Comparison of ENCODE assay signal across 8 mouse cellular contexts in genomic region chr19:5692913-5693396, GRCm38 (mm10). TPM values are rescaled to one million over a fixed set of nuclear protein-coding genes. Genes with fewer than 3 reads are reported as not detected.
A peak's percentile ranks its signal among the peaks of the same experiment; 100 is the strongest.
DNase-seq lines count a peak whose midpoint lies in the region; ATAC-seq lines count a peak whose summit lies in the region.

No protein-coding gene starts in this region.

- H3K9ac ChIP-seq in embryonic facial prominence, embryonic 14.5 days (ENCODE audit: low read depth, low read length): peak overlapping the region; percentile 90
- H3K9ac ChIP-seq in kidney, embryonic 16.5 days (replicated peaks; ENCODE audit: low read length): peak overlapping the region; percentile 85
- no peak overlapping the region; the same call in 1 of the 2 replicates for H3K9ac ChIP-seq in midbrain, embryonic 15.5 days

- peaks cover 57% of the 10 kb centered on the region for H3K4me1 ChIP-seq in heart, embryonic 10.5 days
- H3K4me1 ChIP-seq in embryonic facial prominence, embryonic 14.5 days (ENCODE audit: control insufficient read depth, insufficient read depth, low read length): peaks cover 25% of the 10 kb centered on the region
- H3K4me1 ChIP-seq in kidney, embryonic 16.5 days (ENCODE audit: insufficient read depth, low read length): peaks cover 45% of the 10 kb centered on the region
- peaks cover 50% of the 10 kb centered on the region for H3K4me1 ChIP-seq in midbrain, embryonic 15.5 days

- H3K36me3 ChIP-seq in heart, embryonic 10.5 days: peaks cover 74% of the 10 kb centered on the region
- peaks cover 65% of the 10 kb centered on the region for H3K36me3 ChIP-seq in embryonic facial prominence, embryonic 14.5 days (ENCODE audit: control insufficient read depth, insufficient read depth, low read length)
- peaks cover 46% of the 10 kb centered on the region for H3K36me3 ChIP-seq in kidney, embryonic 16.5 days (ENCODE audit: insufficient read depth, low read length)
- H3K36me3 ChIP-seq in midbrain, embryonic 15.5 days (replicated peaks): peaks cover 6% of the 10 kb centered on the region; the same call in 1 of the 2 replicates

- WGBS in heart, embryonic 10.5 days: 68% methylated on average over 10 of the region's 10 CpGs
- 56% methylated on average over 10 of the region's 10 CpGs for WGBS in embryonic facial prominence, embryonic 14.5 days
- 61% methylated on average over 10 of the region's 10 CpGs for WGBS in kidney, embryonic 16.5 days
- WGBS in midbrain, embryonic 15.5 days: 83% methylated on average over 10 of the region's 10 CpGs

- DNase-seq in heart, embryonic 10.5 days (ENCODE audit: low spot score): no peak
- DNase-seq in heart, adult 8-10 months (ENCODE audit: low spot score): no peak
- no peak for DNase-seq in embryonic facial prominence, embryonic 14.5 days (ENCODE audit: low spot score)
- DNase-seq in cerebellum, adult 18-20 months: no peak
- no peak for DNase-seq in layer of hippocampus, postnatal 10 days (ENCODE audit: low spot score in 2 of 2)

- H3K9me3 ChIP-seq in heart, embryonic 10.5 days: no peaks in the 10 kb centered on the region
- H3K9me3 ChIP-seq in embryonic facial prominence, embryonic 14.5 days (ENCODE audit: control insufficient read depth, low read length): no peaks in the 10 kb centered on the region
- no peaks in the 10 kb centered on the region for H3K9me3 ChIP-seq in kidney, embryonic 16.5 days (ENCODE audit: low read length)
- H3K9me3 ChIP-seq in midbrain, embryonic 15.5 days: no peaks in the 10 kb centered on the region

- ATAC-seq in embryonic facial prominence, embryonic 14.5 days (ENCODE audit: low read depth): no peak
- ATAC-seq in kidney, embryonic 16.5 days (ENCODE audit: low FRiP score, low TSS enrichment): no peak
- ATAC-seq in midbrain, embryonic 15.5 days (replicated peaks): no peak
- ATAC-seq in granulocyte monocyte progenitor cell, adult 5-6 weeks (replicated peaks; ENCODE audit: poor library complexity, severe bottlenecking): no peak

- H3K4me2 ChIP-seq in embryonic facial prominence, embryonic 14.5 days (ENCODE audit: low read depth, low read length): peak overlapping the region; percentile 96
- peak overlapping the region; percentile 98 for H3K4me2 ChIP-seq in kidney, embryonic 16.5 days (replicated peaks; ENCODE audit: low read depth, low read length)
- peak overlapping the region; percentile 99 for H3K4me2 ChIP-seq in midbrain, embryonic 15.5 days

- H3K27ac ChIP-seq in heart, embryonic 10.5 days: peak overlapping the region; percentile 94
- peak overlapping the region; percentile 74 for H3K27ac ChIP-seq in embryonic facial prominence, embryonic 14.5 days (replicated peaks; ENCODE audit: low read depth, low read length)
- peak overlapping the region; percentile 81 for H3K27ac ChIP-seq in kidney, embryonic 16.5 days (ENCODE audit: low read length)
- H3K27ac ChIP-seq in midbrain, embryonic 15.5 days: no peak overlapping the region

- 0 out of 2 replicates have a peak, but pooled peaks cover 7% of the 10 kb centered on the region for H3K27me3 ChIP-seq in heart, embryonic 10.5 days (ENCODE audit: insufficient read depth, poor library complexity, severe bottlenecking)
- H3K27me3 ChIP-seq in embryonic facial prominence, embryonic 14.5 days (replicated peaks; ENCODE audit: control insufficient read depth, insufficient read depth, low read length): no peaks in the 10 kb centered on the region
- no peaks in the 10 kb centered on the region for H3K27me3 ChIP-seq in kidney, embryonic 16.5 days (ENCODE audit: insufficient read depth, low read length)
- H3K27me3 ChIP-seq in midbrain, embryonic 15.5 days (replicated peaks): 0 out of 2 replicates have a peak, but pooled peaks cover 3% of the 10 kb centered on the region

- peak overlapping the region; percentile 96 for H3K4me3 ChIP-seq in heart, embryonic 10.5 days
- peak overlapping the region; percentile 88 for H3K4me3 ChIP-seq in embryonic facial prominence, embryonic 14.5 days (ENCODE audit: low read depth, low read length)
- peak overlapping the region; percentile 89 for H3K4me3 ChIP-seq in kidney, embryonic 16.5 days (ENCODE audit: low read length)
- no peak overlapping the region for H3K4me3 ChIP-seq in midbrain, embryonic 15.5 days

RNA-seq across cellular contexts. Expression of gene Pcnx3, which starts 4.2 kb away (rescaled TPM):
- 20.1 and 26.3 TPM in 2 replicates for polyA plus RNA-seq in heart, embryonic 10.5 days (2016; fragmentation: Nextera tagmentation; extraction: Ambion mirVana)
- total RNA-seq in heart, adult 8-10 months (2022): 10 to 100 TPM; 18.0 to 21.9 (median 19.8) TPM
- polyA plus RNA-seq in embryonic facial prominence, embryonic 14.5 days (2014; fragmentation: Nextera tagmentation; extraction: Ambion mirVana): 24.1 and 32.1 TPM in 2 replicates
- polyA plus RNA-seq in kidney, embryonic 16.5 days (2015; fragmentation: Nextera tagmentation; extraction: Ambion mirVana): 27.0 and 28.1 TPM in 2 replicates
- polyA plus RNA-seq in midbrain, embryonic 15.5 days (2015; fragmentation: Nextera tagmentation; extraction: Ambion mirVana): 29.2 TPM in 2 replicates
- total RNA-seq in granulocyte monocyte progenitor cell, adult 5-6 weeks (2014; fragmentation: Nextera tagmentation): 35.2 and 46.8 TPM in 2 replicates
- 12.6 and 22.7 TPM in 2 replicates for total RNA-seq in granulocyte monocyte progenitor cell, adult 5-6 weeks (2017)
- total RNA-seq in layer of hippocampus, postnatal 10 days (2021): 10 to 100 TPM; 69.7 to 82.6 TPM

RNA-seq across cellular contexts. Expression of gene Map3k11, which starts 4.4 kb away (rescaled TPM):
- polyA plus RNA-seq in heart, embryonic 10.5 days (2016; fragmentation: Nextera tagmentation; extraction: Ambion mirVana): 33.6 and 36.0 TPM in 2 replicates
- 10 to 100 TPM; 22.1 to 24.1 (median 23.2) TPM for total RNA-seq in heart, adult 8-10 months (2022)
- 18.9 and 23.3 TPM in 2 replicates for polyA plus RNA-seq in embryonic facial prominence, embryonic 14.5 days (2014; fragmentation: Nextera tagmentation; extraction: Ambion mirVana)
- 41.5 and 43.8 TPM in 2 replicates for polyA plus RNA-seq in kidney, embryonic 16.5 days (2015; fragmentation: Nextera tagmentation; extraction: Ambion mirVana)
- polyA plus RNA-seq in midbrain, embryonic 15.5 days (2015; fragmentation: Nextera tagmentation; extraction: Ambion mirVana): 12.5 and 14.0 TPM in 2 replicates
- 23.0 and 30.4 TPM in 2 replicates for total RNA-seq in granulocyte monocyte progenitor cell, adult 5-6 weeks (2014; fragmentation: Nextera tagmentation)
- total RNA-seq in granulocyte monocyte progenitor cell, adult 5-6 weeks (2017): 21.9 and 22.2 TPM in 2 replicates
- total RNA-seq in layer of hippocampus, postnatal 10 days (2021): 10 to 100 TPM; 13.0 to 16.1 TPM

RNA-seq across cellular contexts. Expression of gene Kcnk7, which starts 11.2 kb away (rescaled TPM):
- 0.15 TPM in 1 of 2 replicates, not detected in the other for polyA plus RNA-seq in heart, embryonic 10.5 days (2016; fragmentation: Nextera tagmentation; extraction: Ambion mirVana)
- total RNA-seq in heart, adult 8-10 months (2022): not detected
- polyA plus RNA-seq in embryonic facial prominence, embryonic 14.5 days (2014; fragmentation: Nextera tagmentation; extraction: Ambion mirVana): 0.34 and 1.7 TPM in 2 replicates
- polyA plus RNA-seq in kidney, embryonic 16.5 days (2015; fragmentation: Nextera tagmentation; extraction: Ambion mirVana): 0.15 and 0.23 TPM in 2 replicates
- 0.19 and 0.28 TPM in 2 replicates for polyA plus RNA-seq in midbrain, embryonic 15.5 days (2015; fragmentation: Nextera tagmentation; extraction: Ambion mirVana)
- total RNA-seq in granulocyte monocyte progenitor cell, adult 5-6 weeks (2014; fragmentation: Nextera tagmentation): not detected in 2 replicates
- total RNA-seq in granulocyte monocyte progenitor cell, adult 5-6 weeks (2017): not detected in 2 replicates
- total RNA-seq in layer of hippocampus, postnatal 10 days (2021): not detected

RNA-seq across cellular contexts. Expression of gene Sipa1, which starts 29.4 kb away (rescaled TPM):
- 24.7 and 28.9 TPM in 2 replicates for polyA plus RNA-seq in heart, embryonic 10.5 days (2016; fragmentation: Nextera tagmentation; extraction: Ambion mirVana)
- 10 to 100 TPM; 14.9 to 23.5 (median 17.8) TPM for total RNA-seq in heart, adult 8-10 months (2022)
- polyA plus RNA-seq in embryonic facial prominence, embryonic 14.5 days (2014; fragmentation: Nextera tagmentation; extraction: Ambion mirVana): 24.4 and 26.6 TPM in 2 replicates
- polyA plus RNA-seq in kidney, embryonic 16.5 days (2015; fragmentation: Nextera tagmentation; extraction: Ambion mirVana): 37.1 and 39.6 TPM in 2 replicates
- 17.1 and 19.6 TPM in 2 replicates for polyA plus RNA-seq in midbrain, embryonic 15.5 days (2015; fragmentation: Nextera tagmentation; extraction: Ambion mirVana)
- total RNA-seq in granulocyte monocyte progenitor cell, adult 5-6 weeks (2014; fragmentation: Nextera tagmentation): 56.8 and 65.9 TPM in 2 replicates
- total RNA-seq in granulocyte monocyte progenitor cell, adult 5-6 weeks (2017): 17.3 and 20.8 TPM in 2 replicates
- total RNA-seq in layer of hippocampus, postnatal 10 days (2021): 10 to 100 TPM; 30.0 to 34.2 TPM

RNA-seq across cellular contexts. Expression of gene Ehbp1l1, which starts 33.2 kb away (rescaled TPM):
- polyA plus RNA-seq in heart, embryonic 10.5 days (2016; fragmentation: Nextera tagmentation; extraction: Ambion mirVana): 69.0 and 130 TPM in 2 replicates
- 100 to 1,000 TPM; 145 to 158 (median 149) TPM for total RNA-seq in heart, adult 8-10 months (2022)
- 34.2 and 43.4 TPM in 2 replicates for polyA plus RNA-seq in embryonic facial prominence, embryonic 14.5 days (2014; fragmentation: Nextera tagmentation; extraction: Ambion mirVana)
- polyA plus RNA-seq in kidney, embryonic 16.5 days (2015; fragmentation: Nextera tagmentation; extraction: Ambion mirVana): 19.5 and 25.0 TPM in 2 replicates
- polyA plus RNA-seq in midbrain, embryonic 15.5 days (2015; fragmentation: Nextera tagmentation; extraction: Ambion mirVana): 23.7 and 25.5 TPM in 2 replicates
- 23.2 and 29.5 TPM in 2 replicates for total RNA-seq in granulocyte monocyte progenitor cell, adult 5-6 weeks (2014; fragmentation: Nextera tagmentation)
- 30.6 and 41.6 TPM in 2 replicates for total RNA-seq in granulocyte monocyte progenitor cell, adult 5-6 weeks (2017)
- 10 to 100 TPM; 33.4 to 41.1 TPM for total RNA-seq in layer of hippocampus, postnatal 10 days (2021)
